Mouse (Mus musculus) C2C12 (cell line): ENCODE measurements around the gene Kif3b. TPM values are rescaled to one million over a fixed set of nuclear protein-coding genes. Genes with fewer than 3 reads are reported as not detected.

Experiments used
- H3K27me3 ChIP-seq: one replicate; pipeline ENCODE4 v1.6.1; 2011; ENCODE audit not compliant: control insufficient read depth, insufficient read depth, insufficient read length
- H3K36me3 ChIP-seq: one replicate; pipeline ENCODE4 v1.6.1; 2011; ENCODE audit not compliant: control insufficient read depth, insufficient read depth
- H3K4me3 ChIP-seq: one replicate; pipeline ENCODE4 v1.5.1; 2011; ENCODE audit warnings: mild to moderate bottlenecking, control low read depth; ENCODE audit not compliant: poor library complexity, insufficient read depth, severe bottlenecking
- H3K79me2 ChIP-seq: one replicate; pipeline ENCODE4 v1.6.1; 2011; ENCODE audit not compliant: control insufficient read depth, insufficient read depth
- H3K79me3 ChIP-seq: one replicate; pipeline ENCODE4 v1.6.1; 2011; ENCODE audit warnings: low read depth, control low read depth
- H3ac ChIP-seq: one replicate; pipeline ENCODE3; 2011; ENCODE audit warnings: low read depth; ENCODE audit not compliant: control insufficient read depth, insufficient read length
- CEBPB ChIP-seq: IDR thresholded peaks from one replicate; pipeline ENCODE4 v1.6.1; 2011; ENCODE audit warnings: low read depth, mild to moderate bottlenecking, control low read depth, moderate library complexity
- CTCF ChIP-seq: IDR thresholded peaks from one replicate; pipeline ENCODE4 v1.5.1; 2011; ENCODE audit not compliant: control insufficient read depth, insufficient read depth, insufficient read length
- FOSL1 ChIP-seq: IDR thresholded peaks from one replicate; pipeline ENCODE4 v1.8.0; 2011; ENCODE audit warnings: mild to moderate bottlenecking, low read length; ENCODE audit not compliant: poor library complexity, insufficient read depth, severe bottlenecking
- MAX ChIP-seq: IDR thresholded peaks from one replicate; pipeline ENCODE4 v1.6.1; 2011; ENCODE audit warnings: mild to moderate bottlenecking, control low read depth
- MYOD1 ChIP-seq: IDR thresholded peaks from one replicate; pipeline ENCODE4 v1.6.1; 2011; ENCODE audit warnings: low read depth; ENCODE audit not compliant: control insufficient read depth, insufficient read length
- MYOG ChIP-seq: IDR thresholded peaks from one replicate; pipeline ENCODE4 v1.6.1; 2011; ENCODE audit not compliant: control insufficient read depth, insufficient read length; ENCODE audit errors: extremely low read depth
- USF1 ChIP-seq: IDR thresholded peaks from one replicate; pipeline ENCODE4 v1.6.1; 2011; ENCODE audit warnings: low read depth, mild to moderate bottlenecking, control low read depth, moderate library complexity
- polyA plus RNA-seq: library from polyadenylated mRNA; unstranded; fragments of >200 nt; fragmentation: generic; extraction: Trizol; gene quantifications from one replicate; pipeline ENCODE4 v1.2.1, GENCODE M21; 2012; ENCODE audit warnings: missing spikeins

Gene Kif3b
- polyA plus RNA-seq, 1 experiment, result 8.6 TPM

DNA sequence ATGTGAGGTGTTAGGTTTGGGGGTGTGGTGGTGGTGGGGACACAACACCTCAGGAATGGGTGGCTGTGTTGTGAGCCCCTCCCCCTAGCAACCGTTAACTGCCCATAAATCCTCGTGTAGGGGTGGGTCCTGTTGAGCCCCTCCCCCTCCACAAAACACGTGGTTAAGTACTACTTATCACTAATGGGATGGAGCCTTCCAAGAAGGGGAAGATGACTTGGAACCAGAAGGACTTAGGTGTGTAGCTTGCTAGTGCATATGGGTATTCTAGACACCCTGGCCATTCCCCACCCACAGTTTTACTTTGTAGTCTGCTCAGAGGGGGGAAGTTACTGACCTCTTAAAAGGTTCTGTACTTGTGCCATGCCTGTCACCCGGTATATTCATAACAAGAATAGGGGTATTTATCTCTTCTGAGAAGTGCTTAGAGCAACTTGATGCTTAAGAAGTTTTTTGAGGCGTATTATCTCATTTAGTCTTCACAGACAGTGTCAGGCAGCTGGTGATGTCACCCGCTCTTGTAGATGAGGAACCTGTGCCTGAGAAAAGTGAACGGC, 1.2 kb downstream of the Kif3b start:
- Histone ChIP-seq H3K27me3 (no peaks in the 10 kb centered on the region), H3ac (no peak overlapping the region), H3K79me3 (peaks cover 31% of the 10 kb centered on the region), H3K79me2 (peaks cover 60% of the 10 kb centered on the region), H3K36me3 (no peaks in the 10 kb centered on the region), H3K4me3 (peak overlapping the region; percentile 90)
- no peak for TF ChIP-seq CEBPB
- TF ChIP-seq USF1, result no peak
- TF ChIP-seq MAX, result no peak
- no peak for TF ChIP-seq CTCF
- no peak for TF ChIP-seq MYOD1
- no peak for TF ChIP-seq MYOG
- no peak for TF ChIP-seq FOSL1

DNA sequence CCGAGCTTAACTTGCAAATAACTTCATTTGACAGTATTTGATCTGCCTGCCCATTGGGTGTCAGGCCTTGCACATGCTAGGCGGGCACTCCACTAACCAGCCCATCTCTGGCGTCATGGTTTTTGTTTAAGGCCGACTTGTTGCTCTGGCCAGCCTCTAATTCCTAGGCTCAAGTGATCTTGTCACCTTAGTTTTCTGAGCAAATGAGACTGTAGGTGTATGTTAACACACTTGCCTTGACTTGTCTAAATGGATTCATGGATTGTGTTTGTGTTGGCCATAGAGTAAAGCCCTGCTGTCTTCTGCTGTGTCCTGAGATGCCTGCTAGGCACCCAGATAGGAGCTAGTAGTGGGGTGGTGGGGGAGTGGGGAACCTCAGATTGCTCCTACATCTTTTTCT, 4.0 kb downstream of the Kif3b start:
- no peak overlapping the region for H3K4me3 ChIP-seq
- H3ac ChIP-seq, result no peak overlapping the region
- H3K79me2 ChIP-seq, result peaks cover 83% of the 10 kb centered on the region
- TF ChIP-seq FOSL1 (no peak), CEBPB (no peak), USF1 (no peak), MYOG (no peak), MAX (no peak), MYOD1 (no peak)
- peaks cover 34% of the 10 kb centered on the region for H3K79me3 ChIP-seq
- H3K27me3 ChIP-seq, result no peaks in the 10 kb centered on the region
- H3K36me3 ChIP-seq, result no peaks in the 10 kb centered on the region

DNA sequence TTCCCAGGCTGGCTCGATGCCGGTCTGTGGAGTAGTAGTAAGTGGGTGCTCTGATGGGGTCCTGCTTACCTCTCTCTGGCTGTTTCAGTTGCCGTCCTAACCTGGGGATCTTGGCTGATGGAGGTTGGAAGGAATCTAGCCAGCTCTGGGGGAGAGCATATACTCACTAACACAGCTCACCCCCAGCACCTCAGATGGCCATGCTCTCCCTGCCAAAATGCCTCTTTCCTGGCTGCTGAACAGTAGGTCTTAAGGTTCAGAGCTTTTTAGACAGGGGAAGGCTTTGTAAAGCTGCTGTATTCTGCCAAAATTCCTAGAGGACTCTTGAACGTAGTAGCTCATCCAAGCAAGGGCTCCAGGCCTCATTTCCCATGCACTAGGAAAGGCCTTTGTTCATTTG, 6.6 kb downstream of the Kif3b start:
- Histone ChIP-seq H3K79me3 (peaks cover 29% of the 10 kb centered on the region), H3K36me3 (no peaks in the 10 kb centered on the region), H3K27me3 (no peaks in the 10 kb centered on the region), H3ac (no peak overlapping the region), H3K4me3 (no peak overlapping the region), H3K79me2 (peaks cover 73% of the 10 kb centered on the region)
- TF ChIP-seq MYOD1 (no peak), USF1 (no peak), FOSL1 (no peak), MYOG (no peak), CEBPB (no peak), MAX (no peak), CTCF (no peak)

DNA sequence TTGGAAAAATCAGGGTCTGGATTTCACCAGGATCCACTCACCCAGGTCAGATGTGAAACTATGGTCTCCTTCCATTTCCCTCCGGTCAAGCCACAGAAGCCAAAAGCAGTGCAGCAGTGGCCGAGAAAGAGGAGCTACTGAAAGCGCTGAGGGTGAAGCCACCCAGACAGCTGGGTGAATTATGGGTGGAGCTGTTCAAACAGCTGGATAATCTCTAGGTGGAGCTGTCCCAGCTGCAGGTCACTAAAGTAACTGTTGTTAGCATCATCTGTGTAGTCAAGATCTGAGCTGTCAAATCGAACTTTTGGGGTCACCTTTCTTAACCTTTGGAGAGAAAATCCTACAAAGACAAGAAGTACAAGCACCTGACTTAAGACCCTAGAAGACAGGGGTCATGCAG, 7.2 kb downstream of the Kif3b start:
- no peaks in the 10 kb centered on the region for H3K36me3 ChIP-seq
- H3ac ChIP-seq, result no peak overlapping the region
- H3K79me3 ChIP-seq, result peaks cover 23% of the 10 kb centered on the region
- H3K79me2 ChIP-seq, result peaks cover 67% of the 10 kb centered on the region
- TF ChIP-seq CTCF (no peak), FOSL1 (no peak), USF1 (no peak), MYOD1 (no peak)
- H3K4me3 ChIP-seq, result no peak overlapping the region
- H3K27me3 ChIP-seq, result no peaks in the 10 kb centered on the region

DNA sequence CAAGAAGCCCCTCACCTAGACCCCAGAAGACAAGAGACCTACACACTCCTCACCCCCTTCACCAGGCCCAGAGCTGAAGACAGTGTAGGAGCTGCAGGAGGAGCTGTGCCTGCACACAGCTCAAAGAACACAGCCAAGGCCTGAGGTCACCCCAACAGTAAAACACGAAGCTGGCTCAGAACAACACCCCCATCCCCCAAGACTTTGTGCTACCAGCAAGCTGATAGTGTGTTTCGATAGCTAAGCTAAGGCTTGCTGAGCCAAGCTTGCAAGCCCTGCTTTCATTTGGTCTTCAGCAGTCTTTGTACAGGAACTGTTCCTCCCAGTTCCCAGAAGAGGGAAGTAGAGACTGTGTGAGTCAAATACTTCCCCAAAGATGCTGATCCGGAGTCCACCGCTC, 7.7 kb downstream of the Kif3b start:
- Histone ChIP-seq H3ac (no peak overlapping the region), H3K36me3 (no peaks in the 10 kb centered on the region), H3K4me3 (no peak overlapping the region), H3K27me3 (no peaks in the 10 kb centered on the region), H3K79me2 (peaks cover 63% of the 10 kb centered on the region), H3K79me3 (peaks cover 21% of the 10 kb centered on the region)
- no peak for TF ChIP-seq FOSL1
- no peak for TF ChIP-seq MYOD1
- no peak for TF ChIP-seq CTCF
- TF ChIP-seq MYOG, result no peak
- no peak for TF ChIP-seq USF1
- TF ChIP-seq MAX, result no peak
- no peak for TF ChIP-seq CEBPB

DNA sequence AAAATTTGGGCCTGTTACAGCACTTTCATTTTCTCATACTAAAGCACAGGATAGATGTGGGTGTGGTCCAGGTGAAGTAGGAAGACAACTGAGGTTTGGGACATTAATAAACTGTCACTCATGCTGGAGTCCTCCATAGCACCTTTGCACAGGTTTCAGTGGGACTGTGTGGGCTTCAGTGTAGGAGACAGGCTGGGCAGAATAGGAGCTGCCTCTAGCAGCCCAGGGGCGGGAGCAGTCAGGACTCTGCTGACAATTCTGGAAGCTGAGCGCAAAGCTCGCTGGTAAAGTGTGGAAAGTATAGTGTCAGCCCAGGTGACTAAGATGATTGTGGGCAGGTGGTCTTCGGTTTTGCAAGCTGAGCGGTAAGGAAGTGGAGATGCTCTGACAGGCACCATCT, 9.9 kb downstream of the Kif3b start:
- peaks cover 12% of the 10 kb centered on the region for H3K79me3 ChIP-seq
- no peak for TF ChIP-seq MAX
- TF ChIP-seq FOSL1, result no peak
- TF ChIP-seq USF1, result no peak
- no peak for TF ChIP-seq CTCF
- TF ChIP-seq CEBPB, result no peak

More for the DNA sequence above, 9.9 kb downstream of the Kif3b start:
- Histone ChIP-seq H3K27me3 (no peaks in the 10 kb centered on the region), H3K36me3 (no peaks in the 10 kb centered on the region), H3ac (no peak overlapping the region), H3K4me3 (no peak overlapping the region), H3K79me2 (peaks cover 40% of the 10 kb centered on the region)
